Mouse (Mus musculus): Measurements from ENCODE around the gene Nfil3. TPM values are rescaled to one million over a fixed set of nuclear protein-coding genes. Genes with fewer than 3 reads are reported as not detected.

The Nfil3 gene
- total RNA-seq, 1 experiment from 2014 or later, result 144 TPM

DNA sequence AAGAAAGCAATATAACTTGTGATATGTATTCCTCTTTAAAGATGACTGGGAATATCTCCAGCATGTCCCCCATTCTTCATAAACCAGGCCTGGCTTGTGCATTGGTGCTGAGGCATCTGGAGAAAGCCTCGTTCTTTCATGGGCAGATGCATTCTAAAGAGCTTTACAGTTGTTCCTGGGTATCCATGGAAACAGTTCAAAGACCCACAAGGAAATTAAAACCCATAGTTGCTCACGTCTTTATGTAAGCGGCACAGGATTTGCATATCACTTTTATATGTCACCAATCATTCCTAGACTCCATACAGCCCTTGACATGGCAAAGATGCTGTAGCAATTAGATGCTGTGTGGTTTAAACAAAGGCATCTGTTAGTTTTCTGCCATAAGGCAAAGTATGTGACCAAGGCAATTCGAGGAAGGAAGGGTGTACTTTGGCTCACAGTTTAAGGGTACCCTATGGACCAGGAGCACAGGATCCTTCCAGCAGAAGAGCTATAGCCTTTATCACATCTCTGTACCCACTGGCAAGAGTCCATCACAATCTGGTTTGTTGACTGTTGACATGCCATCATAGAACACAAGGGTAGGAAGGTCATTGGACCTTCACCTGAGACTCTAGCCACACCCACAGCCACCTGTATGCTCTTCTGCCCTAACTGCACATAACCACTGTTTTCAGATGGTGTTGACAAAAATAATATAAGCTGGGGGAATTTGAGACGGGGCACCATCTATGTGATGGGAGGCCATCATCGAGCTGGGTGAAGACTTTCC is 26.9 kb downstream of the Nfil3 start:
- no peak for ATAC-seq (replicated peaks; ENCODE audit: insufficient number of reproducible peaks, low FRiP score, low TSS enrichment, poor library complexity, severe bottlenecking)

GRCm38 (mm10) chr13:52949211-52949610 is 31.7 kb downstream of the Nfil3 start:
- no peak for ATAC-seq (replicated peaks; ENCODE audit: insufficient number of reproducible peaks, low FRiP score, low TSS enrichment, poor library complexity, severe bottlenecking)

DNA sequence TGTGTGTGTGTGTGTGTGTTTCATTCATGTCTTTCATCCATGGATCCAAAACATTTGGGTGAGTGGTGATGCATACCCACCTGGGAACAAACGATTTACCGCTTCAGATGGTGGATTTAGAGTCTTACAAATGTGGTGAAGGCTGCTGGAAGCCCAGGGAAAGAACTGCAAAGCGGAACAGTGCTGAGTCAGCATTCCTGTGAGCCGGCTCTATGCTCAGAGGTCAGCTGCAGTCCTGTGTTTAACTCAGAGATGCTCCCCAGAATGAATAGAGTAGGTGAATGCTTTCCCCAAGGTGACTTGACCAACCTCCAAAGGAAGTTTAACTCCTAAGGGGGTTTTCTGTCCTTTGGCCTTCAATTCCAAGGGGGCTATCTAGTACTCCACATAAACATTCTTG is 33.3 kb downstream of the Nfil3 start:
- no peak for ATAC-seq (replicated peaks; ENCODE audit: insufficient number of reproducible peaks, low FRiP score, low TSS enrichment, poor library complexity, severe bottlenecking)

- no peak for ATAC-seq (replicated peaks; ENCODE audit: insufficient number of reproducible peaks, low FRiP score, low TSS enrichment, poor library complexity, severe bottlenecking)
Observed at GRCm38 (mm10) chr13:52945769-52946168, 35.1 kb downstream of the Nfil3 start.

DNA sequence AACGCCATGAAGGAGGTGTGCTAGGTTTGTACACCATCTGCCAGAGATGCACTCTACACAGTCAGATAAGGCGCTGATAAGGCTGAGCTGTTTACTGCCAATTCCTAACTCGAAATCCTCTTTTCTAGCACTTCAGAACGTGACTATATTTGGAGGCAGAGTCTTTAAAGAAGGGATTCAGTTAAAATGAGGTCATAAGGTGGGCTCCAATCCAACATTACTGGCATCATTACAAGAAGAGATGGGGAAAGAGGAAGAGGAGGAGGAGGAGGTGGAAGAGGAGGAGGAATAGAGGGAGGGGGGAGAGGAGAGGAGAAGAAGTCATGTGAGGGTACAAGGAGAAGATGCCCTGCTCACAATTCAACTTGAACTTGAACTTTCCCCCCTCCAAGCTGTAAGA is 36.8 kb downstream of the Nfil3 start:
- ATAC-seq (replicated peaks; ENCODE audit: insufficient number of reproducible peaks, low FRiP score, low TSS enrichment, poor library complexity, severe bottlenecking), result no peak

DNA sequence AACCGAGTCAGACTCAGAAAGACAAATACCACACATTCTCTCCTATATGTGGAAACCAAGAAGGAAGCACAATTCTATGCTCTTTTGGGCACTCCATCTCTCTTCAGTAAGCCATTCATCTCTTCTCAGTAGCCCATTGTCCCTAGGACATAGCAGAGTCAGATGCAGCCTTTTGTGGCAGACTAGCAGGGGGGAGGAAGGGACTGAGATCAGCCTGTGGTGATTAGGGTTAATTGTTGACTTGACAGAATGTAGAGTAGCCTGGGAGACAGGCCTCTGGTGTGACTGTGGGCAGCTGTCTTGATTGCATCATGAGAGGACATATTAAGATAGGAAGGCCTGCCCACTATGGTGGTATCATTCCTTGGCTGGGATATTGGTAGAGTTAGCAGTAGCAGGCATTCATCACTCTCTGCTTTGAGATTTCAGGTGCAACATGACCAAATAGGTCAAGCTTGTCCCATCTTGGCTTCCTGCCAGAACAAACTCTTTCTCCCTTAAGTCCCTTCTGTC is 37.9 kb downstream of the Nfil3 start:
- ATAC-seq (replicated peaks; ENCODE audit: insufficient number of reproducible peaks, low FRiP score, low TSS enrichment, poor library complexity, severe bottlenecking), result no peak

DNA sequence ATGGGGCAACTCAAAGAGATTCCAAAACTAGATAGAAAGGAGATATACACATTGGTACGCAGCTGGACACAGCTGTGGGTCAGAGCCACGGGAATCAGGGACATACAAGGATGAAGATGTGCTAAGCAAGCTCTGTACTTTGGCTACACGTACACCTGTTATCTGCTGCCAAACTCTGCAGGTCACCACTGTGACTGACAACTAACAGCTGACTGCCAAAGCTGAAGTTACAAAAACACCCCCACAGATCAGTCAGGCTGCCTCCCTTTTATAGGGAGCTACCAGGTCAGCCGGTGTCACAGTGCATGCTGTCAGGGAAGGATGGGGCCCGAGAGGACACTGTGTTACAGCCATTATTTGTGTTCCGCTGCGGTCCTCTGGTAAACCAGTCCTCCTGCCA is 39.9 kb downstream of the Nfil3 start:
- ATAC-seq (replicated peaks; ENCODE audit: insufficient number of reproducible peaks, low FRiP score, low TSS enrichment, poor library complexity, severe bottlenecking), result no peak

DNA sequence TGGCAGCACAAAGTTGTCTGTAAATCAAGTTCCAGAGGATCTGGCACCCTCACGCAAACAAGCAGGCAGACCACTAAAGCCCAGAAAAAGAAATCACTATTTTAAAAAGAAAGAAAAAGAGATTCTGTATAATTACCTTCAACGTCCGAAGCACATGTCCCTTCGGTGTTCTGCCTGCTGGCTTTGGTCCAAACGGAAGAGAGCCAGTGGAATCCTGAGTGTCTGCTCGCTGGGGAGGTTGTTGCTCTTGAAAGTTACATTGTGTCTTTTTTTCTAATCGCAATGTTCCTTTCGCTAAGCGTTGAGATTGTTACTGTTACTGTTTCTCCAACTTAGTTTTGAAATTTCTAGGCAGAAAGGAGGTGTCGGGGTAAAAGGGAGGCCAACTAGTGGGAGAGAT is 50.3 kb downstream of the Nfil3 start:
- ATAC-seq (replicated peaks; ENCODE audit: insufficient number of reproducible peaks, low FRiP score, low TSS enrichment, poor library complexity, severe bottlenecking), result no peak

GRCm38 (mm10) chr13:52929209-52930171 is 51.4 kb downstream of the Nfil3 start, which contains the start of gene Auh:
Gene Auh (minus strand): TSS chr13:52929681.
- ATAC-seq (replicated peaks; ENCODE audit: insufficient number of reproducible peaks, low FRiP score, low TSS enrichment, poor library complexity, severe bottlenecking), result peak; percentile 91

DNA sequence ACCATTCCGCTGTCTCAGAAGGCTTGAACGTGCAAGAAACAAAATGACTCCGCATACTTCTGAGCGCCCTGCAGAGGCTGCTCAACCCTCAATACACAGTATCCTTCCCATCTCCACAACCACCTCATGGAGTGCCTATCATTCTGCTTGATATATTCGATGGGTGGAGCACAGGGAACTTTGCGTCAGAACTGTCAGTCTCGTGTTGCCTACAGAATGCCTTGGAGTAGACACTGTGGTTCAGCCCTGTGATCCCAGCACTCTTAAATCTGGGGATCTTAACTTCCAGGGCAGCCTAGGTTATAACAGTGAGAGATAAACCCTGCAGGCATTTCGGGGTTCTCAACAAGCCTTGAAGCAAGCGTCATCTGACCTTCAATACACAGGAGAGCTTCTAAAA is 52.5 kb downstream of the Nfil3 start:
- no peak for ATAC-seq (replicated peaks; ENCODE audit: insufficient number of reproducible peaks, low FRiP score, low TSS enrichment, poor library complexity, severe bottlenecking)

GRCm38 (mm10) chr13:52924457-52924856 is 56.4 kb downstream of the Nfil3 start:
- no peak for ATAC-seq (replicated peaks; ENCODE audit: insufficient number of reproducible peaks, low FRiP score, low TSS enrichment, poor library complexity, severe bottlenecking)

- no peak for ATAC-seq (replicated peaks; ENCODE audit: insufficient number of reproducible peaks, low FRiP score, low TSS enrichment, poor library complexity, severe bottlenecking)
Observed at GRCm38 (mm10) chr13:52921966-52922365, 58.9 kb downstream of the Nfil3 start.

GRCm38 (mm10) chr13:52921065-52921825 is 59.6 kb downstream of the Nfil3 start:
- ATAC-seq (replicated peaks; ENCODE audit: insufficient number of reproducible peaks, low FRiP score, low TSS enrichment, poor library complexity, severe bottlenecking), result no peak

DNA sequence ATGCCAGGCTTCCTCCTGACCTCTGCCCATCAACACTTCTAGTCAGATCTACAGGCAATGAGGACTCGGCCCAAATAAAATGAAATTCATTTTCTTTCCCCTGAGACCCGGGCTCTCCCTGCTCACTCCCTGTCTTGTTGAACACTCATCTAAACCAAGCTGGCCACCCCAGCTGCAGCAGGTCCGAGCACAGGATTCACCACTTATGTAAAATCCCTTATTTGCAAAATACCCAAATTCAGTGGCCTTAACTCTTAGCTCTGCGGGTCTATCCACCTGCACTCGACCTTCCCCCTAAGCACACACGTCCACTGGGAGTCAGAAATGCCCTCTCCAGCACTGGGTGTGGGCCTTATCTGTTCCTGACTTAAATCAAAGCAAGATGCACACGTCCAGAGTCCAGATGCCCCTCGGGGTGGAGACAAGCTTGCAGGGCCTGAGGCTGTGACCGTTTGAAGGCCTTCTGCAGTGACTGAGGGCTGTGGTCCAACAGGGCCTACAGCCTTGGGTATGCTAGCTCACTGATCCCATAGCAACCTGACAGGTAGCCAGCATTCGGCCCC is 61.0 kb downstream of the Nfil3 start:
- ATAC-seq (replicated peaks; ENCODE audit: insufficient number of reproducible peaks, low FRiP score, low TSS enrichment, poor library complexity, severe bottlenecking), result no peak

- no peak for ATAC-seq (replicated peaks; ENCODE audit: insufficient number of reproducible peaks, low FRiP score, low TSS enrichment, poor library complexity, severe bottlenecking)
Observed at GRCm38 (mm10) chr13:52918333-52918732, 62.5 kb downstream of the Nfil3 start.
